Mouse (Mus musculus) liver, postnatal 0 days (tissue): ENCODE data around the gene Slc10a6.

Experiments
- CTCF ChIP-seq: sonication (generic); IDR thresholded peaks from 2 replicates; pipeline ENCODE4 v1.5.1; 2016; ENCODE audit warnings: antibody characterized with exemption, low read depth
- EP300 ChIP-seq: IDR thresholded peaks from 2 replicates; pipeline ENCODE4 v1.6.1; 2016; ENCODE audit warnings: antibody characterized with exemption, low read depth, mild to moderate bottlenecking

DNA sequence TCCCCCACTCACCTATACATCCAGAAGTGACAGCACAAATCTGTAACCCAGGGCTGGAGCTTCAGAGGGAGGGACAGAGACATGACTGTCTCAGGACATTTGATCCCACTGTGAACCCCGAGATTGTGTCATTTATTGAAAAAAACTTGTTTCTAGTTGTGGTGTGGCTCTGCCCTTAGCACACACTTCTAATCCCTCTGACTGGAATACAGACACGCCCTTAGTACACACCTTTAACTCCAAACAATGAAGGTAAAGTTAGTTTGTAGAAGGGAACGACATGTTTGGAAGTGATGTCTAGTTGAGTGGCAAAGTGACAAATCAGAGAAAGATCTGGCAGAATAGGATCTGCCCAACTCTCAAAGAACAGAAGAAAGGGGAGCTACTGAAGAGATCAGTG is 42.7 kb upstream of the Slc10a6 start:
- TF ChIP-seq EP300: no peak
- TF ChIP-seq CTCF: no peak
